Mouse (Mus musculus) kidney, embryonic 16.5 days (tissue): Measurements from ENCODE around the gene Fgf23. TPM values are rescaled to one million over a fixed set of nuclear protein-coding genes. Genes with fewer than 3 reads are reported as not detected.

Experiments
- polyA plus RNA-seq: library from polyadenylated mRNA; unstranded; fragments of >200 nt; fragmentation: Nextera tagmentation; extraction: Ambion mirVana; gene quantifications from 2 replicates; pipeline ENCODE4 v1.2.1, GENCODE M21; 2015

Fgf23 gene
- polyA plus RNA-seq, 1 experiment from 2014 or later = not detected

Other genes starting within 250 kb of the Fgf23 start
- gene Ndufa9, start 223.8 kb upstream of the Fgf23 start, polyA plus RNA-seq = 241 and 248 TPM in 2 replicates
- gene Akap3, start 219.8 kb upstream of the Fgf23 start, polyA plus RNA-seq = not detected in 2 replicates
- not detected in 2 replicates for gene Dyrk4, start 151.1 kb upstream of the Fgf23 start, polyA plus RNA-seq
- gene Rad51ap1, start 133.3 kb upstream of the Fgf23 start, polyA plus RNA-seq = 51.5 and 56.8 TPM in 2 replicates
- 18.6 and 19.4 TPM in 2 replicates for gene D6Wsu163e, start 132.9 kb upstream of the Fgf23 start, polyA plus RNA-seq
- 0.04 and 0.05 TPM in 2 replicates for gene Fgf6, start 57.3 kb upstream of the Fgf23 start, polyA plus RNA-seq
- gene Tigar, start 36.7 kb downstream of the Fgf23 start, polyA plus RNA-seq = 2.7 and 3.7 TPM in 2 replicates
- gene Ccnd2, start 79.3 kb downstream of the Fgf23 start, polyA plus RNA-seq = 600 and 665 TPM in 2 replicates